Mouse (Mus musculus) MEL (cell line): ENCODE data around the gene Orm2. TPM values are rescaled to one million over a fixed set of nuclear protein-coding genes. Genes with fewer than 3 reads are reported as not detected.

Experiments
- DNase-seq: peaks from one replicate; pipeline ENCODE4 v3.0.0; 2011; ENCODE audit warnings: low read depth, low spot score
- H3K27ac ChIP-seq: 2 replicates; pipeline ENCODE4 v1.5.1; 2012; ENCODE audit warnings: low read depth, mild to moderate bottlenecking, control low read depth, low read length, moderate library complexity; ENCODE audit not compliant: control insufficient read depth
- H3K27me3 ChIP-seq, 2 experiments: fragments of 150-350 bp in 1 of 2; sonication (generic) in 1 of 2; 2 replicates each; pipeline ENCODE4 v1.6.1; 2012; ENCODE audit warnings: low read length in 2 of 2, mild to moderate bottlenecking in 2 of 2, improper control_type of control experiment in 1 of 2, moderate library complexity in 1 of 2; ENCODE audit not compliant: insufficient read depth in 2 of 2, control insufficient read depth in 1 of 2
- H3K36me3 ChIP-seq, 2 experiments: 2 replicates each; pipeline ENCODE4 v1.6.1; 2012 to 2014; ENCODE audit warnings: low read length in 2 of 2, improper control_type of control experiment in 1 of 2, inconsistent platforms in 1 of 2, mild to moderate bottlenecking in 1 of 2; ENCODE audit not compliant: insufficient read depth in 2 of 2, control insufficient read depth in 1 of 2
- H3K4me1 ChIP-seq, 2 experiments: fragments of 150-350 bp in 1 of 2; sonication (generic) in 1 of 2; 2 replicates each; pipeline ENCODE4 v1.6.1; 2012; ENCODE audit warnings: low read length in 2 of 2, improper control_type of control experiment in 1 of 2, mild to moderate bottlenecking in 1 of 2; ENCODE audit not compliant: insufficient read depth in 2 of 2, control insufficient read depth in 1 of 2
- H3K4me3 ChIP-seq, 2 experiments: fragments of 150-350 bp in 1 of 2; sonication (generic) in 1 of 2; 2 replicates each; pipeline ENCODE4 v1.5.1; 2012; ENCODE audit warnings: low read depth in 2 of 2, low read length in 2 of 2, mild to moderate bottlenecking in 2 of 2, moderate library complexity in 2 of 2, control low read depth in 1 of 2, improper control_type of control experiment in 1 of 2; ENCODE audit not compliant: control insufficient read depth in 1 of 2, insufficient read depth in 1 of 2
- H3K79me2 ChIP-seq: 2 replicates; pipeline ENCODE4 v1.6.1; 2012; ENCODE audit warnings: mild to moderate bottlenecking, low read length, moderate library complexity; ENCODE audit not compliant: control insufficient read depth, poor library complexity, insufficient read depth
- H3K9ac ChIP-seq: 2 replicates; pipeline ENCODE4 v1.6.1; 2012; ENCODE audit warnings: low read depth, mild to moderate bottlenecking, control low read depth, low read length, moderate library complexity; ENCODE audit not compliant: control insufficient read depth, poor library complexity, severe bottlenecking
- H3K9me3 ChIP-seq: fragments of 150-350 bp; sonication (generic); replicated peaks from 2 replicates; pipeline ENCODE4 v1.6.1; 2012; ENCODE audit warnings: mild to moderate bottlenecking, low read length, improper control_type of control experiment, moderate library complexity; ENCODE audit not compliant: insufficient read depth
- CHD1 ChIP-seq: IDR thresholded peaks from 2 replicates; pipeline ENCODE4 v1.6.1; 2012; ENCODE audit warnings: low read depth, mild to moderate bottlenecking, inconsistent platforms, low read length, improper control_type of control experiment
- CHD2 ChIP-seq: IDR thresholded peaks from 2 replicates; pipeline ENCODE4 v1.6.1; 2011; ENCODE audit warnings: low read length, improper control_type of control experiment
- CTCF ChIP-seq, 3 experiments: IDR thresholded peaks in 2 of 3; conservative IDR thresholded peaks in 1 of 3; 2 replicates each; pipeline ENCODE4 v1.5.1; 2011 to 2012; ENCODE audit warnings: low read length in 3 of 3, low read depth in 2 of 3, mild to moderate bottlenecking in 2 of 3, improper control_type of control experiment in 1 of 3, inconsistent platforms in 1 of 3, mixed read lengths in 1 of 3, moderate library complexity in 1 of 3; ENCODE audit not compliant: control insufficient read depth in 1 of 3, insufficient read depth in 1 of 3, poor library complexity in 1 of 3, severe bottlenecking in 1 of 3
- E2F4 ChIP-seq: IDR thresholded peaks from 2 replicates; pipeline ENCODE4 v1.6.1; 2011; ENCODE audit warnings: low read depth, low read length, improper control_type of control experiment, borderline replicate concordance
- ELF1 ChIP-seq: IDR thresholded peaks from 2 replicates; pipeline ENCODE4 v1.6.1; 2014; ENCODE audit warnings: low read depth, mild to moderate bottlenecking, inconsistent platforms, low read length, improper control_type of control experiment, moderate library complexity
- ETS1 ChIP-seq: IDR thresholded peaks from 2 replicates; pipeline ENCODE4 v1.6.1; 2012; ENCODE audit warnings: low read depth, mild to moderate bottlenecking, inconsistent platforms, low read length, improper control_type of control experiment, moderate library complexity
- GATA1 ChIP-seq: IDR thresholded peaks from 2 replicates; pipeline ENCODE4 v1.6.1; 2011; ENCODE audit warnings: low read depth, low read length, improper control_type of control experiment
- HCFC1 ChIP-seq: IDR thresholded peaks from 2 replicates; pipeline ENCODE4 v1.6.1; 2012; ENCODE audit warnings: low read depth, mild to moderate bottlenecking, inconsistent platforms, low read length, improper control_type of control experiment, moderate library complexity
- KAT2A ChIP-seq: conservative IDR thresholded peaks from 2 replicates; pipeline ENCODE4 v1.6.1; 2012; ENCODE audit warnings: low read depth, low read length, improper control_type of control experiment, inconsistent platforms
- MAFK ChIP-seq: IDR thresholded peaks from 2 replicates; pipeline ENCODE4 v1.6.1; 2011; ENCODE audit warnings: low read depth, mild to moderate bottlenecking, low read length, improper control_type of control experiment, borderline replicate concordance
- MAX ChIP-seq: IDR thresholded peaks from 2 replicates; pipeline ENCODE4 v1.6.1; 2011; ENCODE audit warnings: low read length, improper control_type of control experiment
- MAZ ChIP-seq: IDR thresholded peaks from 2 replicates; pipeline ENCODE4 v1.6.1; 2012; ENCODE audit warnings: low read depth, mild to moderate bottlenecking, inconsistent platforms, low read length, improper control_type of control experiment
- MEF2A ChIP-seq: IDR thresholded peaks from 2 replicates; pipeline ENCODE4 v1.6.1; 2014; ENCODE audit warnings: low read depth, mild to moderate bottlenecking, inconsistent platforms, low read length, improper control_type of control experiment; ENCODE audit not compliant: poor library complexity, insufficient replicate concordance, severe bottlenecking; ENCODE audit errors: extremely low read depth
- MYC ChIP-seq: IDR thresholded peaks from 2 replicates; pipeline ENCODE4 v1.6.1; 2011; ENCODE audit warnings: low read depth, mild to moderate bottlenecking, low read length, improper control_type of control experiment, moderate library complexity
- NELFE ChIP-seq: IDR thresholded peaks from 2 replicates; pipeline ENCODE4 v1.6.1; 2011; ENCODE audit warnings: low read depth, low read length, improper control_type of control experiment
- NRF1 ChIP-seq: IDR thresholded peaks from 2 replicates; pipeline ENCODE4 v1.6.1; 2014; ENCODE audit warnings: low read depth, mild to moderate bottlenecking, inconsistent platforms, low read length, improper control_type of control experiment, moderate library complexity; ENCODE audit not compliant: poor library complexity, insufficient read depth, severe bottlenecking
- POLR2AphosphoS2 ChIP-seq: IDR thresholded peaks from 2 replicates; pipeline ENCODE4 v1.6.1; 2011; ENCODE audit warnings: low read length, improper control_type of control experiment
- POLR2AphosphoS5 ChIP-seq: IDR thresholded peaks from 2 replicates; pipeline ENCODE4 v1.6.1; 2012; ENCODE audit warnings: low read depth, borderline replicate concordance, mild to moderate bottlenecking, inconsistent platforms, low read length, moderate library complexity, mixed read lengths
- RCOR1 ChIP-seq: IDR thresholded peaks from 2 replicates; pipeline ENCODE4 v1.6.1; 2012; ENCODE audit warnings: low read depth, mild to moderate bottlenecking, inconsistent platforms, low read length, improper control_type of control experiment
- SIN3A ChIP-seq: IDR thresholded peaks from 2 replicates; pipeline ENCODE4 v1.6.1; 2012; ENCODE audit warnings: low read length, improper control_type of control experiment, inconsistent platforms
- SMC3 ChIP-seq: IDR thresholded peaks from 2 replicates; pipeline ENCODE4 v1.6.1; 2011; ENCODE audit warnings: low read depth, low read length, improper control_type of control experiment
- TAL1 ChIP-seq: IDR thresholded peaks from 2 replicates; pipeline ENCODE4 v1.6.1; 2012; ENCODE audit warnings: mild to moderate bottlenecking, inconsistent platforms, low read length, moderate library complexity, mixed read lengths
- UBTF ChIP-seq: IDR thresholded peaks from 2 replicates; pipeline ENCODE4 v1.6.1; 2012; ENCODE audit warnings: low read depth, mild to moderate bottlenecking, inconsistent platforms, low read length, improper control_type of control experiment, moderate library complexity, borderline replicate concordance; ENCODE audit not compliant: insufficient read depth
- USF2 ChIP-seq, 2 experiments: IDR thresholded peaks; 2 replicates each; pipeline ENCODE4 v1.6.1; 2011 to 2012; ENCODE audit warnings: improper control_type of control experiment in 2 of 2, low read length in 2 of 2, borderline replicate concordance in 1 of 2, inconsistent platforms in 1 of 2, low read depth in 1 of 2, mild to moderate bottlenecking in 1 of 2; ENCODE audit not compliant: insufficient read depth in 1 of 2
- ZC3H11A ChIP-seq: IDR thresholded peaks from 2 replicates; pipeline ENCODE4 v1.6.1; 2012; ENCODE audit warnings: low read depth, mild to moderate bottlenecking, inconsistent platforms, low read length, improper control_type of control experiment
- ZMIZ1 ChIP-seq: IDR thresholded peaks from 2 replicates; pipeline ENCODE4 v1.6.1; 2012; ENCODE audit warnings: low read depth, mild to moderate bottlenecking, inconsistent platforms, low read length, improper control_type of control experiment, moderate library complexity
- ZNF384 ChIP-seq: IDR thresholded peaks from 2 replicates; pipeline ENCODE4 v1.6.1; 2012; ENCODE audit warnings: low read depth, mild to moderate bottlenecking, inconsistent platforms, low read length, improper control_type of control experiment
- polyA plus RNA-seq, 2 experiments: library from polyadenylated mRNA; stranded (reverse) in 1 of 2; unstranded in 1 of 2; fragments of >175 nt in 1 of 2; fragments of >200 nt in 1 of 2; gene quantifications; 2 replicates each; pipeline versions ENCODE4 v1.2.1 to v1.2.4; 2012; ENCODE audit warnings: low replicate concordance in 2 of 2, low read depth in 1 of 2; ENCODE audit not compliant: insufficient read length in 2 of 2, insufficient read depth in 1 of 2, missing spikeins in 1 of 2
- total RNA-seq: library from RNA; depleted of rRNA; stranded (reverse); fragments of 300-350 nt; gene quantifications from 2 replicates; pipeline ENCODE4 v1.2.3, GENCODE M21; 2012

The Orm2 gene
- total and polyA plus RNA-seq, 3 experiments = not detected

DNA sequence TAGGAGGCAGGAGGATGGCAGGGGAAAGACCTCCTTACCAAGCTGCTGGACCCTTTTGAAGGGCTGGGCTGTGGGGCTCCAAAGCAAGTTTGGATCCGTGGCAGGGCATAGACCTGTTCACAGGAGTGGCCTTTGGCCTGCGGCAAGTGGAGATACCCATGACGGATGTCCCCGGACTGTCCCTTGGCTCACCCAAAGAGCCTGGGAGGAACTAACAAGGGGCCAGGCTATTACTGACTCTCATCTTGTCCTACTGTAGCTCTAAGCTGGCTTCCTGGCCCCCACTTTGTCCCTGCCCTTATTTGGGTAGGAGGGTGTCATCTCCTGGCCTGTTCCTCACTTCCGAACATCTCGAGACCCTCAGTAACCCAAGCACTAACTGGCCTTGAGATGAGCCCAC, 40.3 kb downstream of the Orm2 start:
- Histone ChIP-seq H3K36me3 (peaks cover 0 to 52% of the 10 kb centered on the region in 2 experiments; a peak in 2 of 4 replicates), H3K4me1 (peaks cover 11 to 79% of the 10 kb centered on the region in 2 experiments), H3K79me2 (no peaks in the 10 kb centered on the region; the same call in 1 of the 2 replicates), H3K27ac (peak overlapping the region; percentile 34)
- peak; percentile 24 for DNase-seq
- TF ChIP-seq GATA1 (no peak), MAZ (no peak), CTCF (IDR thresholded peaks at IDR 0.05 in 2 of 3, conservative IDR thresholded peaks at IDR 0.05 in 1 of 3; ENCODE audit: control insufficient read depth in 1 of 3, insufficient read depth in 1 of 3, low read depth in 2 of 3, low read length in 3 of 3, poor library complexity in 1 of 3, severe bottlenecking in 1 of 3) (no peak), TAL1 (no peak), RCOR1 (no peak), NELFE (no peak), HCFC1 (no peak), MAFK (no peak), ZNF384 (no peak), E2F4 (no peak), ELF1 (no peak), CHD1 (no peak), POLR2AphosphoS2 (no peak), KAT2A (no peak), UBTF (no peak), SMC3 (no peak), CHD2 (no peak), MYC (no peak)
- TF ChIP-seq, all 39 proteins: peak for 0
- Histone ChIP-seq H3K9me3 (no peaks in the 10 kb centered on the region), H3K4me3 (peak overlapping the region in 1 of 2 experiments; percentile 24; a peak in 2 of 4 replicates), H3K9ac (peak overlapping the region; percentile 43), H3K27me3 (no peaks in the 10 kb centered on the region)

DNA sequence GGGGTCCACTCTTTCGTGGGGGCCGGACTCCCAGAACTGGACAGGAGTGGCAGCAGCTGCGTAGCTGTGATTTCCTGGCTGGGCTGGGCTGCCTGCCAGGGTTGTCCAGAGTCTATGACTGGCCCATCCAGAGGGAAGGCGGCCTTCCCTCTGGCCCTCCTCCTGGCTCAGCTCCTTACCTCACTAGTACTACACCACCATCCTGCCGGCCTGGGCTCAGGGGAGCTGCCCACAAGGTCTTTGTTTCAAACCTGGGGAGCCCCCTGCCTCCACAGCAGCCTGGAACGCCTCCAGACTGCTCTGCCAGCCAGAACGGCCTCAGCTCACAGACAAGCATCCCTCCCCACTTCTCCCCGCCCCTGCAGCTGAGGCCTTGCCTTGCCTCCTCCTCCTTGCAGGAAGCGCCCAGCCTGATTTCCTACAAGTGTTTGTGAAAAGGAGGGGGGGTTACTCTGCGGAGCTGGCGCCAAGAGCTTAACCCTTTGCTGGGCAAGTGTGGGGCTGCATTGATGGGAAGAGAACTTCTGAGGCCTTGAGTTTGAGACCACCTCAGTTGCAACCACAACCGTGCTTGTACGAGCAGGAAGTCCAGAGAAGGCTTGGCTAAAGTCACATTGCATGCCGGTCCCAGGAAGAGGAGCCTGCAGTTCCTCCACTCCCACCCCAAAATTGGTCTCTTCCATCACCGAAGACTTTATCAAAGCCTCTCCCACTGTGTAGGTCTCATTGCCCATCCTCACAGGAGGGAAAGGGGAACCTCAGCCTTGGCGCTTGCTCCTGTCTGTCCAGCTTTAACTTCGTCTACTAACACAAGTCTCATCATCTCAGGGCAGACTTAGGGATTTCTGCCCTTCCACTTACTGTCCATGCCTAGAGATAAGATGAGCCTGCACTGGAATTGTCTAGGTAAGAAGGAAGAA, 41.1 kb downstream of the Orm2 start, which contains the start of gene Akna:
Akna (minus strand) TSS at position 315 of the 920 bp plus-strand sequence.
- H3K27me3 ChIP-seq = no peaks in the 10 kb centered on the region
- H3K79me2 ChIP-seq = no peaks in the 10 kb centered on the region; the same call in 1 of the 2 replicates
- H3K4me1 ChIP-seq = peaks cover 14 to 85% of the 10 kb centered on the region in 2 experiments
- peak within 1 kb of the TSS; percentile 56 for H3K27ac ChIP-seq
- DNase-seq = peak; percentile 91
- H3K9me3 ChIP-seq = no peaks in the 10 kb centered on the region
- H3K9ac ChIP-seq = peak within 1 kb of the TSS; percentile 43
- H3K4me3 ChIP-seq = peak within 1 kb of the TSS; percentile 24 to 30
- peaks cover 0 to 52% of the 10 kb centered on the region in 2 experiments; a peak in 2 of 4 replicates for H3K36me3 ChIP-seq
- TF ChIP-seq MAX (no peak), USF2 (IDR thresholded peaks at IDR 0.05; ENCODE audit: borderline replicate concordance in 1 of 2, insufficient read depth in 1 of 2, low read depth in 1 of 2, low read length in 2 of 2) (no peak), POLR2AphosphoS2 (no peak), SMC3 (no peak), SIN3A (peak; percentile 90), NRF1 (no peak), RCOR1 (peak; percentile 47; the same call in 1 of the 2 replicates), E2F4 (0 out of 2 replicates have a peak, but pooled peaks have one; percentile 73), UBTF (no peak), MAFK (no peak), MAZ (peak; percentile 93), ZMIZ1 (peak; percentile 42), NELFE (peak; percentile 31; the same call in 1 of the 2 replicates), ETS1 (0 out of 2 replicates have a peak, but pooled peaks have one; percentile 48), POLR2AphosphoS5 (no peak), MEF2A (no peak), ZC3H11A (no peak)
